Mouse (Mus musculus): ENCODE measurements at regions not wholly inside any gene's neighbourhood (a gene's known extent, or its start where the extent isn't known, plus 50 kb on each side); places are given as distances from the start of the nearest gene placed in this dataset.
A peak's percentile ranks its signal among the peaks of the same experiment; 100 is the strongest.
"Not testable (repeated sequence)": the region's sequence is repeated elsewhere in the genome, so short reads cannot be mapped to it uniquely, and the experiment has no call there.

GRCm38 (mm10) chr14:58356824-58357223, 286.5 kb downstream of the Fgf9 start:
- no peak for DNase-seq (ENCODE audit: low spot score in 2 of 2)

GRCm38 (mm10) chr14:58352986-58353385, 282.6 kb downstream of the Fgf9 start:
- DNase-seq (ENCODE audit: low spot score in 2 of 2) = peak in 1 of 2 experiments; percentile 11

- no peak for DNase-seq (ENCODE audit: low spot score in 2 of 2)
Observed at GRCm38 (mm10) chr14:58336148-58336547, 265.8 kb downstream of the Fgf9 start.

GRCm38 (mm10) chr14:58323164-58323563, 252.8 kb downstream of the Fgf9 start:
- DNase-seq (ENCODE audit: low spot score in 2 of 2) = no peak

GRCm38 (mm10) chr14:58322461-58322860, 252.1 kb downstream of the Fgf9 start:
- no peak for DNase-seq (ENCODE audit: low spot score in 2 of 2)

- no peak for DNase-seq (ENCODE audit: low spot score in 2 of 2)
Observed at GRCm38 (mm10) chr14:58321875-58322274, 251.5 kb downstream of the Fgf9 start.

- no peak for DNase-seq (ENCODE audit: low spot score in 2 of 2)
Observed at GRCm38 (mm10) chr14:58321234-58321633, 250.9 kb downstream of the Fgf9 start.

- no peak for DNase-seq (ENCODE audit: low spot score in 2 of 2)
Observed at GRCm38 (mm10) chr14:58317640-58318039, 247.3 kb downstream of the Fgf9 start.

GRCm38 (mm10) chr14:58317231-58317630, 246.9 kb downstream of the Fgf9 start:
- no peak for DNase-seq (ENCODE audit: low spot score in 2 of 2)

GRCm38 (mm10) chr14:58307695-58308094, 237.3 kb downstream of the Fgf9 start:
- DNase-seq (ENCODE audit: low spot score in 2 of 2) = no peak

- DNase-seq (ENCODE audit: low spot score in 2 of 2) = no peak
Observed at GRCm38 (mm10) chr14:58306832-58307521, 236.6 kb downstream of the Fgf9 start.

- peak in 1 of 2 experiments; percentile 22 for DNase-seq (ENCODE audit: low spot score in 2 of 2)
Observed at GRCm38 (mm10) chr14:58300411-58300887, 230.1 kb downstream of the Fgf9 start.

GRCm38 (mm10) chr14:58286007-58286525, 215.7 kb downstream of the Fgf9 start:
- DNase-seq (ENCODE audit: low spot score in 2 of 2) = peak in 1 of 2 experiments; percentile 15

GRCm38 (mm10) chr14:58282708-58283290, 212.5 kb downstream of the Fgf9 start:
- DNase-seq (ENCODE audit: low spot score in 2 of 2) = no peak

- DNase-seq (ENCODE audit: low spot score in 2 of 2) = no peak
Observed at GRCm38 (mm10) chr14:58282264-58282663, 211.9 kb downstream of the Fgf9 start.

- not testable (repeated sequence) for DNase-seq (ENCODE audit: low spot score in 2 of 2)
Observed at GRCm38 (mm10) chr14:58274440-58274839, 204.1 kb downstream of the Fgf9 start.

- DNase-seq (ENCODE audit: low spot score in 2 of 2) = no peak
Observed at GRCm38 (mm10) chr14:58273693-58274419, 203.5 kb downstream of the Fgf9 start.

- DNase-seq (ENCODE audit: low spot score in 2 of 2) = no peak
Observed at GRCm38 (mm10) chr14:58265373-58265772, 195.0 kb downstream of the Fgf9 start.

- no peak for DNase-seq (ENCODE audit: low spot score in 2 of 2)
Observed at GRCm38 (mm10) chr14:58264401-58264800, 194.1 kb downstream of the Fgf9 start.

- DNase-seq (ENCODE audit: low spot score in 2 of 2) = no peak
Observed at GRCm38 (mm10) chr14:58253369-58253968, 183.1 kb downstream of the Fgf9 start.

- no peak for DNase-seq (ENCODE audit: low spot score in 2 of 2)
Observed at GRCm38 (mm10) chr14:58225869-58226268, 155.5 kb downstream of the Fgf9 start.

- DNase-seq (ENCODE audit: low spot score in 2 of 2) = no peak
Observed at GRCm38 (mm10) chr14:58224419-58224818, 154.1 kb downstream of the Fgf9 start.
